22 mouse cellular contexts compared by ENCODE assay signal in the genomic region with DNA sequence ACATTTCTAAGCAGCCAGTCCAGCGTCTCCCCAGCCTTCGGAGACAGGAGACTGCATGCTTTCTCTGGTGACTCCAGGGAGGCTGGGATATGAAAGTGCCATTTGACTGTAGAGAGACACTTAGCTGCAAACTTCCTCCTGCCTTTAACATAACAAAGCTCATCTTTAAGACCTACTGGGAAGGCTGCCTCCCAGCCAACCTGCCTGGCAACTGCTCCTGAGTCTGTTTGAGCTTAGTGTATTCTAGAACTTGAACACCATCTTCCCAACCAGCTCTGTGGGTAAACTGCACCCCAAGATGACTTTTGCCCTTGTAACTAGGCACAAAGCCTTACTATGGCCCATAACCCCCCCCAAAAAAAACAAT. TPM values are rescaled to one million over a fixed set of nuclear protein-coding genes. Genes with fewer than 3 reads are reported as not detected.
DNase-seq lines count a peak whose midpoint lies in the region; ATAC-seq and TF ChIP-seq lines count a peak whose summit lies in the region.
"Had no signal": no experiment of that assay in that cellular context is flagged by ENCODE, and none has a peak within 500 bp of the region (broad histone marks: within the 10 kb centered on the region; RNA-seq: fewer than 3 reads in every experiment).

No protein-coding gene starts in this region.

- ATAC-seq in heart, embryonic 12.5 days (ENCODE audit: insufficient number of reproducible peaks, low FRiP score) = no peak
- ATAC-seq in heart, embryonic 11.5 days (replicated peaks; ENCODE audit: insufficient number of reproducible peaks, low FRiP score, low TSS enrichment) = no peak
- ATAC-seq: liver, embryonic 12.5 days; liver, postnatal 0 days had no signal

- no peaks in the 10 kb centered on the region for H3K9me3 ChIP-seq in heart, embryonic 12.5 days (replicated peaks)
- H3K9me3 ChIP-seq in heart, embryonic 11.5 days (replicated peaks; ENCODE audit: control insufficient read depth, low read length) = no peaks in the 10 kb centered on the region
- H3K9me3 ChIP-seq in limb, embryonic 10.5 days (replicated peaks) = no peaks in the 10 kb centered on the region
- H3K9me3 ChIP-seq: G1E; heart, embryonic 15.5 days; liver, embryonic 12.5 days; midbrain, embryonic 12.5 days; stomach, embryonic 15.5 days had no signal

- H3K4me1 ChIP-seq in heart, embryonic 12.5 days (replicated peaks) = peaks cover 9% of the 10 kb centered on the region
- H3K4me1 ChIP-seq in heart, embryonic 11.5 days (ENCODE audit: control insufficient read depth, insufficient read depth, low read length) = no peaks in the 10 kb centered on the region; the same call in 1 of the 2 replicates
- H3K4me1 ChIP-seq in limb, embryonic 10.5 days = peaks cover 55% of the 10 kb centered on the region
- H3K4me1 ChIP-seq: liver, embryonic 12.5 days; stomach, embryonic 15.5 days had no signal

- 47% methylated on average over 2 of the region's 2 CpGs for WGBS in heart, embryonic 12.5 days
- WGBS in heart, embryonic 11.5 days (ENCODE audit: insufficient replicate concordance) = 38% methylated on average over 2 of the region's 2 CpGs
- WGBS in limb, embryonic 10.5 days = 2% methylated on average over 2 of the region's 2 CpGs

- H3K4me3 ChIP-seq in heart, embryonic 12.5 days = no peak overlapping the region
- H3K4me3 ChIP-seq in heart, embryonic 11.5 days (ENCODE audit: low read depth, low read length) = no peak overlapping the region
- no peak overlapping the region for H3K4me3 ChIP-seq in layer of hippocampus, adult 2 months
- H3K4me3 ChIP-seq in limb, embryonic 10.5 days = no peak overlapping the region
- H3K4me3 ChIP-seq: heart, embryonic 15.5 days; left cerebral cortex, adult 2 months; liver, embryonic 12.5 days; midbrain, embryonic 12.5 days; stomach, embryonic 15.5 days had no signal

- H3K27me3 ChIP-seq in heart, embryonic 12.5 days (replicated peaks) = no peaks in the 10 kb centered on the region
- H3K27me3 ChIP-seq in heart, embryonic 11.5 days (ENCODE audit: control insufficient read depth, insufficient read depth, low read length) = no peaks in the 10 kb centered on the region
- peaks cover 44% of the 10 kb centered on the region for H3K27me3 ChIP-seq in limb, embryonic 10.5 days (ENCODE audit: low read depth, poor library complexity, severe bottlenecking)
- H3K27me3 ChIP-seq: heart, embryonic 15.5 days; liver, embryonic 12.5 days; midbrain, embryonic 12.5 days; stomach, embryonic 15.5 days had no signal

- DNase-seq in layer of hippocampus, adult 2 months (ENCODE audit: low spot score in 2 of 2) = no peak
- DNase-seq in layer of hippocampus, postnatal 36 days = no peak
- DNase-seq in R1 (ENCODE audit: low read depth, low spot score) = peak; percentile 86
- no peak for DNase-seq in limb, embryonic 10.5 days (ENCODE audit: low spot score)
- no peak for DNase-seq in testis, postnatal 10 days (ENCODE audit: low spot score)
- DNase-seq: adrenal gland, postnatal 14 days; cerebellum, adult 11-12 months; cerebellum, postnatal 14 days; kidney, adult 9 months; kidney, postnatal 10 days; liver, postnatal 0 days; lung, postnatal 36 days; right cerebral cortex, postnatal 25 days; thymus, postnatal 14 days had no signal

- H3K36me3 ChIP-seq in heart, embryonic 12.5 days = peaks cover 27% of the 10 kb centered on the region
- 0 out of 2 replicates have a peak, but pooled peaks cover 3% of the 10 kb centered on the region for H3K36me3 ChIP-seq in heart, embryonic 11.5 days (ENCODE audit: control insufficient read depth, insufficient read depth, low read length)
- H3K36me3 ChIP-seq in limb, embryonic 10.5 days = peaks cover 22% of the 10 kb centered on the region
- H3K36me3 ChIP-seq: stomach, embryonic 15.5 days had no signal

- H3K9ac ChIP-seq in heart, embryonic 12.5 days = peak overlapping the region; percentile 23; the same call in 1 of the 2 replicates
- H3K9ac ChIP-seq in heart, embryonic 11.5 days (ENCODE audit: low read depth, low read length) = no peak overlapping the region
- H3K9ac ChIP-seq: heart, embryonic 15.5 days; liver, embryonic 12.5 days; liver, postnatal 0 days; midbrain, embryonic 12.5 days; stomach, embryonic 15.5 days had no signal

- no peak overlapping the region for H3K27ac ChIP-seq in heart, embryonic 12.5 days (ENCODE audit: poor library complexity, severe bottlenecking)
- no peak overlapping the region for H3K27ac ChIP-seq in heart, embryonic 11.5 days (ENCODE audit: low read depth, low read length)
- peak overlapping the region; percentile 81 for H3K27ac ChIP-seq in layer of hippocampus, adult 2 months
- peak overlapping the region; percentile 54 for H3K27ac ChIP-seq in limb, embryonic 10.5 days
- H3K27ac ChIP-seq: heart, embryonic 15.5 days; liver, embryonic 12.5 days; midbrain, embryonic 12.5 days; stomach, embryonic 15.5 days had no signal

- no peak for TF ChIP-seq CTCF in layer of hippocampus, adult 2 months (conservative IDR thresholded peaks at IDR 0.05)

- no peak overlapping the region for H3K4me2 ChIP-seq in heart, embryonic 12.5 days
- H3K4me2 ChIP-seq in heart, embryonic 11.5 days = no peak overlapping the region
- H3K4me2 ChIP-seq: heart, embryonic 15.5 days; liver, embryonic 12.5 days; midbrain, embryonic 12.5 days; stomach, embryonic 15.5 days had no signal

RNA-seq across cellular contexts. Expression of a gene that starts 37.0 kb away (rescaled TPM):
- polyA plus RNA-seq in heart, embryonic 12.5 days (2016; fragmentation: Nextera tagmentation; extraction: Ambion mirVana) = 79.8 and 87.2 TPM in 2 replicates
- polyA plus RNA-seq in heart, embryonic 11.5 days (2014; fragmentation: Nextera tagmentation; extraction: Ambion mirVana) = 60.3 and 75.6 TPM in 2 replicates
- total RNA-seq in layer of hippocampus, adult 2 months (2021) = 10 to 100 TPM; 50.9 to 52.8 TPM
- 10 to 100 TPM; 49.6 to 55.9 TPM for total RNA-seq in layer of hippocampus, postnatal 36 days (2021)
- polyA plus RNA-seq in limb, embryonic 10.5 days (2016; fragmentation: Nextera tagmentation; extraction: Ambion mirVana) = 70.0 and 79.1 TPM in 2 replicates

Comparison
In these comparisons a context has a peak if more than half of its experiments do, and no peak if none do; other contexts are left out.
1. H3K27ac ChIP-seq: peak in layer of hippocampus, adult 2 months (single experiment) and limb, embryonic 10.5 days (single experiment); none in heart, embryonic 12.5 days (single experiment) and heart, embryonic 11.5 days (single experiment).